Mouse (Mus musculus) liver, postnatal 0 days (tissue): ENCODE measurements at regions not wholly inside any gene's neighbourhood (a gene's known extent, or its start where the extent isn't known, plus 50 kb on each side); places are given as distances from the start of the nearest gene placed in this dataset.

Source experiments
- CTCF ChIP-seq: sonication (generic); IDR thresholded peaks from 2 replicates; pipeline ENCODE4 v1.5.1; 2016; ENCODE audit warnings: antibody characterized with exemption, low read depth
- EP300 ChIP-seq: IDR thresholded peaks from 2 replicates; pipeline ENCODE4 v1.6.1; 2016; ENCODE audit warnings: antibody characterized with exemption, low read depth, mild to moderate bottlenecking

- TF ChIP-seq CTCF (no peak), EP300 (no peak)
Observed at GRCm38 (mm10) chr11:117552430-117552969, 68.3 kb downstream of the Gm11733 start.
